Mouse (Mus musculus) midbrain, embryonic 11.5 days (tissue): Measurements from ENCODE around the gene Itga7. TPM values are rescaled to one million over a fixed set of nuclear protein-coding genes. Genes with fewer than 3 reads are reported as not detected.

Source experiments
- ATAC-seq: fragments of 200-750 bp; cut with Nextera tagmentation; 2 replicates; pipeline ENCODE4 v1.8.0; 2017; ENCODE audit warnings: moderate TSS enrichment, moderate library complexity; ENCODE audit not compliant: low FRiP score
- DNase-seq: peaks from one replicate; pipeline ENCODE4 v3.0.0; 2015; ENCODE audit warnings: low spot score; ENCODE audit errors: missing footprints
- H3K27ac ChIP-seq: fragments of 300-500 bp; sonication (generic); 2 replicates; pipeline ENCODE4 v1.5.1; 2014; ENCODE audit warnings: low read depth, low read length
- H3K27me3 ChIP-seq: fragments of 300-500 bp; sonication (generic); 2 replicates; pipeline ENCODE4 v1.6.1; 2014; ENCODE audit warnings: mild to moderate bottlenecking, low read length, moderate library complexity, mixed read lengths; ENCODE audit not compliant: control insufficient read depth, insufficient read depth
- H3K36me3 ChIP-seq: fragments of 300-500 bp; sonication (generic); 2 replicates; pipeline ENCODE4 v1.6.1; 2014; ENCODE audit warnings: mild to moderate bottlenecking, low read length, moderate library complexity, mixed read lengths; ENCODE audit not compliant: control insufficient read depth, insufficient read depth
- H3K4me1 ChIP-seq: fragments of 300-500 bp; sonication (generic); 2 replicates; pipeline ENCODE4 v1.6.1; 2014; ENCODE audit warnings: low read length; ENCODE audit not compliant: control insufficient read depth, insufficient read depth
- H3K4me2 ChIP-seq: fragments of 300-500 bp; sonication (generic); 2 replicates; pipeline ENCODE4 v1.6.1; 2014; ENCODE audit warnings: mild to moderate bottlenecking, moderate library complexity
- H3K4me3 ChIP-seq: fragments of 300-500 bp; sonication (generic); 2 replicates; pipeline ENCODE4 v1.5.1; 2014; ENCODE audit warnings: low read depth, low read length
- H3K9ac ChIP-seq: fragments of 300-500 bp; sonication (generic); 2 replicates; pipeline ENCODE4 v1.6.1; 2014; ENCODE audit warnings: low read length
- H3K9me3 ChIP-seq: fragments of 300-500 bp; sonication (generic); 2 replicates; pipeline ENCODE4 v1.6.1; 2016; ENCODE audit warnings: low read length; ENCODE audit not compliant: control insufficient read depth
- WGBS: fragments of 180-500 bp; shearing (Covaris S2); extraction: QIAGEN DNeasy Blood & Tissue Kit; methylation state at CpG from one replicate; pipeline ENCODE4 v1.1.7; 2014; 5-methylcytosine and 5-hydroxymethylcytosine counted together
- polyA plus RNA-seq: library from polyadenylated mRNA; unstranded; fragments of >200 nt; fragmentation: Nextera tagmentation; extraction: Ambion mirVana; gene quantifications from 2 replicates; pipeline ENCODE4 v1.2.1, GENCODE M21; 2014

Itga7 gene
- polyA plus RNA-seq, 1 experiment from 2014 or later, result 1.7 TPM

DNA sequence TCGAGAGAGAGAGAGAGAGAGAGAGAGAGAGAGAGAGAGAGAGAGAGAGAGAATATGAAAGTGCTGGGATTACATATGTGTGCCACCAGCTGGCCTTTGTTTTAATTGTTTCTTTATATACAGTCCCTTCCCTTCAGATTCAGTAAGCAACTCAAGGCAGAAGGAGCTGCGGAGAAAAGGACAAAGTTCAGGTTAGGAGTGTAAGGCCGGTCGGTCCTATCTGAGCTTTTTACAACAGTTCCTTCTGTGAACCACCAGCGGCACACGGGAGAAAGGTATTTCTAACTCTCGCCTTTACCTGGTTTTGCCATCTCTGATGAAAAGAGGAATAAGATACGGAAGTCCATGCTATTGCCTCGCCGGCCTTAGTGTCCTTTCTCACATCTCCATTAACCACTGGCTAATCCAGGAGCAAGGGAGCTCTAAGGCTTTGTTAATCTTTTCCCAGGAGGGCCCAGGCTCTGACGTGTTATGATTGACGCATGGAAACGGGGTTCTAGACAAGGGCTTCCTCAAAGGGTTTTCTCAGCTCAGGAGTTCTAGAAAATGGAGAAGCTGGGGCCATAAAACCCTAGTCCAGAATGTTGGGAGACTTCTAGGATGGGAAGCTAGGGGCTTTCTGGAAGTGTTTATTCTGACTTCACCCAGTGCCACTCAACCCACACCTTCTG lies 24.7 kb upstream of the Itga7 start:
- ATAC-seq (peak; percentile 0; the same call in 1 of the 2 replicates), DNase-seq (peak; percentile 94)
- WGBS, result 56% methylated on average over 13 of the region's 13 CpGs
- H3K36me3 ChIP-seq, result no peaks in the 10 kb centered on the region
- H3K27ac ChIP-seq, result no peak overlapping the region
- H3K4me2 ChIP-seq, result peak overlapping the region; percentile 78
- peak overlapping the region; percentile 85 for H3K9ac ChIP-seq
- H3K27me3 ChIP-seq, result 0 out of 2 replicates have a peak, but pooled peaks cover 5% of the 10 kb centered on the region
- H3K4me1 ChIP-seq, result peaks cover 6% of the 10 kb centered on the region
- peak overlapping the region; percentile 75 for H3K4me3 ChIP-seq
- H3K9me3 ChIP-seq, result no peaks in the 10 kb centered on the region

DNA sequence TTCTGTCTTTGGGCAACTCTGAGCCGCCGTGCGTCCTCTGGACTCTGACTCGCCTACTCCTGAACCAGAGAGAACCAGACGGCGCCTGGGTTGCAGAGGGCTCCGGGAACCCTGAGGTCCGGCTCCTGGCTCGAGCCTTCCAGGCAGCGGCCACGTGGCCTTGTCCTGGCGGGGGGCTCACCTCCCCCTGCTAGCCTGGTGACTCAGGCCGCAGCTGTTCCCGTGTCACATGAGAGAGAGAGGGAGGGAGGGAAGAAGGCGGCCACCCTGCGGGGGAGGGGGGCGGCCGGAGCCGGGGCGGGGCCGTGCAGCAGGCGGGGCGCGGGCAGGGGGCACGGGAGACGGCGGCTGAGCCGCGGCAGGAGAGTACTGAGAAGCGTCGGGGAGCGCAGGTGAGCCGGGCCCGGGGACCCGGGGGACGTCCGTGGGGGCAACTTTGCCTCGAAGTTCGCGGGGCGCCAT lies 24.0 kb upstream of the Itga7 start:
- Histone ChIP-seq H3K9ac (peak overlapping the region; percentile 85), H3K4me3 (peak overlapping the region; percentile 75), H3K4me2 (peak overlapping the region; percentile 78), H3K36me3 (no peaks in the 10 kb centered on the region), H3K9me3 (no peaks in the 10 kb centered on the region), H3K4me1 (peaks cover 6% of the 10 kb centered on the region), H3K27ac (no peak overlapping the region), H3K27me3 (0 out of 2 replicates have a peak, but pooled peaks cover 5% of the 10 kb centered on the region)
- peak; percentile 97 for DNase-seq
- peak; percentile 86 for ATAC-seq
- WGBS, result 0% methylated on average over 34 of the region's 41 CpGs

DNA sequence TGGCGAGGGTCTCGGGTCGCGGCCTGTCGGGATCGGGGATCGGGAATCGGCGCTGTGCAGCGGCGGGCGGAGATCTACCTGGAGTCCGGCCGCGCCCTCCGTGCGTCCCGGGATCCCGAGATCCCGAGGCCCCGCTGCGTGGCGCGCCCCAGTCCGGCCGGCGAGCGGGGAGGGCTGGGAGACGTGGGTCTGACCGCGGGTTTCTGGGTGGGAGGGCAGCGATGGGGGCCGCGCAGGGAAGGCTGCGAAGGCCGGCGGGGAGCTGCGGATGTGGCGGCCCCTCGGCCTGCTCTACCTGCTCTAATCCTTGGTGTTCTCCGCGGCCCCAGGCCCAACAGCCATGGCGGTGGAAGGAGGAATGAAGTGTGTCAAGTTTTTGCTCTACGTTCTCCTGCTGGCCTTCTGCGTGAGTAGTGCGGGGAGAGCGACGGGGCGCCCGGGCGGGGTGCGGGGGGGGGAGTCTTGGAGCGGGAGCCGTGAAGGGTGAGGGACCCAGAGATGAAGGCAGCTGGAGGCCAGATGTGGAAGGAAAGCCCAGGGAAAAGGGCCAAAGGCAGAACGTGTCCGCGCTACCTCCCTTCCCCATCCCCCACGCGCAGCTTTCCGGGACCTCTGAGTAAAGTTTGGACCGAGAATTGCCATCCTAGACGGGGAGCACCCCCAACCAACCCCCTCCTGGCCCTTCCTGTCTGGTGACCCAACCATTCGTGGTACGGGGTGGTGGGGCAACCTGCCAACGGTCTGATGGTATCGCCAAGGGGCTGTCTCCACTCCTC lies 23.4 kb upstream of the Itga7 start:
- DNase-seq (peak; percentile 92), ATAC-seq (peak; percentile 52)
- WGBS, result 4% methylated on average over 58 of the region's 66 CpGs
- Histone ChIP-seq H3K27me3 (0 out of 2 replicates have a peak, but pooled peaks cover 5% of the 10 kb centered on the region), H3K36me3 (no peaks in the 10 kb centered on the region), H3K4me2 (peak overlapping the region; percentile 78), H3K4me1 (peaks cover 6% of the 10 kb centered on the region), H3K9me3 (no peaks in the 10 kb centered on the region), H3K27ac (no peak overlapping the region), H3K9ac (peak overlapping the region; percentile 85), H3K4me3 (peak overlapping the region; percentile 75)

DNA sequence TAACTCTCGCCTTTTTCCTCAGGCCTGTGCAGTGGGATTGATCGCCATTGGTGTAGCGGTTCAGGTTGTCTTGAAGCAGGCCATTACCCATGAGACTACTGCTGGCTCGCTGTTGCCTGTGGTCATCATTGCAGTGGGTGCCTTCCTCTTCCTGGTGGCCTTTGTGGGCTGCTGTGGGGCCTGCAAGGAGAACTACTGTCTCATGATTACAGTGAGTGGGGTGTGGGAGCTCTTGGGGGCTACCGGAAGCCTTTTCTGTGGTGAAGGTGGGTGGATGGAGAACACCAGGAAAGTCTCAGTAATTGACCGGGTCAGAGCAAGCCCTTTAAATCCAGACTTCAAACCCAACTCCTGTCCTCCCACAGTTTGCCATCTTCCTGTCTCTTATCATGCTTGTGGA lies 22.2 kb upstream of the Itga7 start:
- ATAC-seq (no peak), DNase-seq (no peak)
- 92% methylated on average over 6 of the region's 6 CpGs for WGBS
- Histone ChIP-seq H3K9me3 (no peaks in the 10 kb centered on the region), H3K9ac (no peak overlapping the region), H3K36me3 (no peaks in the 10 kb centered on the region), H3K27ac (no peak overlapping the region), H3K4me2 (no peak overlapping the region), H3K4me3 (no peak overlapping the region), H3K4me1 (peaks cover 6% of the 10 kb centered on the region), H3K27me3 (0 out of 2 replicates have a peak, but pooled peaks cover 5% of the 10 kb centered on the region)

DNA sequence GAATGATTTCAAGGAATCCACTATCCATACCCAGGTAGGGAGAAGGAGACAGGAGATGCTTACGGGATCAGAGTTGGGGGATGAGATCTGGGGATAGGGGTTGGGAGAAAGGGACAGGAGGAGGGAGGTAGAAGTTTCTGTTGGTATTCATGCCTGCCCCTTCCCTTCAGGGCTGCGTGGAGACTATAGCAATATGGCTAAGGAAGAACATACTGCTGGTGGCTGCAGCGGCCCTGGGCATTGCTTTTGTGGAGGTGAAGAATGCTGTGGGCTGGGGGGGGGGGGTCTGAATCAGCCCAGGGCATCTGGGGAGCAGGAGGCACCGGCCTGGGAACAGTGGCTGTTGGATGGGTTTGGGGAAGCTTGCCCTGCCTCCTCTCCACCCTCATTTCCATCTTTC lies 21.4 kb upstream of the Itga7 start:
- H3K4me3 ChIP-seq, result no peak overlapping the region
- 88% methylated on average over 4 of the region's 4 CpGs for WGBS
- H3K9me3 ChIP-seq, result no peaks in the 10 kb centered on the region
- 0 out of 2 replicates have a peak, but pooled peaks cover 5% of the 10 kb centered on the region for H3K27me3 ChIP-seq
- no peak overlapping the region for H3K4me2 ChIP-seq
- no peak for ATAC-seq
- peaks cover 6% of the 10 kb centered on the region for H3K4me1 ChIP-seq
- no peak overlapping the region for H3K27ac ChIP-seq
- H3K36me3 ChIP-seq, result no peaks in the 10 kb centered on the region
- no peak for DNase-seq
- no peak overlapping the region for H3K9ac ChIP-seq

DNA sequence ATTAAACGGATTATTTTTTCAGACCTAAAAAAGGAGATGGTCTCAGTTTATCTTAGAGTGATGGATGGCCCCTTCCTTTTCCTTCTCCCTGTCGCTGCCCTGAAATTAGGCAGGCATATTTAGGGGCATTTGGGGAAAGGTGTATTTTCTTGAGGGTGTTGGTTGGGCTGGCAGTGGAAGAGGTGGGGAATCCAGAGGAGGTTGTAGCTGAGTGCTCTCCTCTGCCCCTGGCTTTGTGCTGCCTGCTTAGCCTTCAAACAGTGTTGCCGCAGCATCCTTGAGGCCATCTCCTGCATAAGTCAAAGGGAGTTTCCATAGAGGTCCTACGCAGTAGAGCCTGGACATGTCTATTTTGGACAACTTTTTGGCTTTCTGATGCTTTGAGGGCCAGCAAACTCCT lies 20.8 kb upstream of the Itga7 start:
- Histone ChIP-seq H3K4me3 (no peak overlapping the region), H3K4me2 (no peak overlapping the region), H3K27ac (no peak overlapping the region), H3K9ac (no peak overlapping the region), H3K4me1 (peaks cover 6% of the 10 kb centered on the region), H3K36me3 (no peaks in the 10 kb centered on the region), H3K27me3 (0 out of 2 replicates have a peak, but pooled peaks cover 5% of the 10 kb centered on the region), H3K9me3 (no peaks in the 10 kb centered on the region)
- 85% methylated on average over 4 of the region's 4 CpGs for WGBS
- ATAC-seq (no peak), DNase-seq (no peak)

DNA sequence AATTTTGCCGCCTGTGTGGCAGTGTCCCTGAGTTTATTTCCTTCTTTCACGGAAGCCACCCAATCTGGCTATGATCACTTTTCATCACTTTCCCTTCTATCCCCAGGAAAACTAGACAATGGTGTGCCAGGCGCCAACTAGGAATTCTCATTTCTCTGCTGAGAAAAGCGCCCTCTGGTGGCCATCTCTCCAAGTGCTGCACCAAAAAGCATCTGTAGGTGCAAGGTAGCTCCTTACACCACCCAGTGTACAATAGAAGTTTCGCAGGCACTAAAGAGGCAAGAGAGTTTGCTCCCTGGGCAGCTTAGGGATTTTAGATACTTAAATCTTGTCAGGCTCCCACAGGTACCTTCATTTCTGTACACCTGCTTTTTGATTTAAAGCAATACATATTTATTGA lies 20.4 kb upstream of the Itga7 start:
- 9% methylated on average over 5 of the region's 5 CpGs for WGBS
- H3K4me3 ChIP-seq, result no peak overlapping the region

DNA sequence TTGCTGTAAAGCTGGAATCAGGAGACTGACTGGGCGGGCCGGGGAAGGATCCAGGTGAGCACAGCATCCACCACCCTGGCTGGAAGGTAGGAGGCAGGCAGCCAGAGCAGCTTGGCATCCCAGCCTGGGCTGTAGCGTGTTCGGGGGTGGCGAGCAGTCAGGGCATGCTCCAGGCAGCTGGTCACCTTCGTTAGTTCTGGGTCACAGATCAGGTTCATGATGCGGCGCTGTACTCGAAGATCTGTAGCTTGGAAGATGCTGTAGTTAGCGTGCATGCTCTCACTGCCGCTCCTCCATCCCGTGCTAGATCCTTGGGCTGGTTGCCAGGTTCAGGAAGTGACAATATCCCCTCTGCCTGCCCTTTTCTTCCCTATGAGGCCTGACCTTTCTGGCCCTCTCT lies 19.9 kb upstream of the Itga7 start:
- no peak overlapping the region for H3K27ac ChIP-seq
- H3K9me3 ChIP-seq, result no peaks in the 10 kb centered on the region
- no peaks in the 10 kb centered on the region for H3K36me3 ChIP-seq
- H3K27me3 ChIP-seq, result 0 out of 2 replicates have a peak, but pooled peaks cover 2% of the 10 kb centered on the region
- no peak overlapping the region for H3K4me3 ChIP-seq
- no peak for ATAC-seq
- H3K9ac ChIP-seq, result no peak overlapping the region
- H3K4me2 ChIP-seq, result no peak overlapping the region
- peaks cover 6% of the 10 kb centered on the region for H3K4me1 ChIP-seq
- 82% methylated on average over 12 of the region's 12 CpGs for WGBS
- no peak for DNase-seq

More for the DNA sequence above, 20.4 kb upstream of the Itga7 start:
- 0 out of 2 replicates have a peak, but pooled peaks cover 2% of the 10 kb centered on the region for H3K27me3 ChIP-seq
- no peak overlapping the region for H3K9ac ChIP-seq
- peak; percentile 100 for DNase-seq
- no peaks in the 10 kb centered on the region for H3K36me3 ChIP-seq
- H3K4me1 ChIP-seq, result peaks cover 6% of the 10 kb centered on the region
- no peaks in the 10 kb centered on the region for H3K9me3 ChIP-seq
- ATAC-seq, result peak; percentile 28
- H3K4me2 ChIP-seq, result no peak overlapping the region
- H3K27ac ChIP-seq, result no peak overlapping the region

DNA sequence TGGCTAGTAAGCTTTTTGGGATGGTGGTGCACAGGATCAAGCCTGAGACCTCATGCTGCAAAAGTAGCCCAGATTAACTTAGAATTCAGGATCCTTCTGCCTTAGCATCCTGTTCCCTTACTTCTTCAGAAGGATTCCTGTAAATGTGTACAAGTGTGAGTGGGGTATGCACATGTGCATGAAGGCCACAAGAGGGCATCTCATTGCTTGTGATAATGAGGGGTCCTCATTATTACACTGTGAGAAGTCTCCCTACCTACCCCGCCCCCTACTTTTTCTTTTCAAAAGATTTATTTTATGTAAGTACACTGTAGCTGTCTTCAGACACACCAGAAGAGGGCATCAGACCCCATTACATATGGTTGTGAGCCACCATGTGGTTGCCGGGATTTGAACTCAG lies 18.1 kb upstream of the Itga7 start:
- H3K27ac ChIP-seq, result no peak overlapping the region
- DNase-seq, result no peak
- no peak overlapping the region for H3K4me2 ChIP-seq
- H3K4me1 ChIP-seq, result peaks cover 5% of the 10 kb centered on the region
- no peaks in the 10 kb centered on the region for H3K27me3 ChIP-seq
- no peaks in the 10 kb centered on the region for H3K36me3 ChIP-seq
- H3K4me3 ChIP-seq, result no peak overlapping the region
- H3K9me3 ChIP-seq, result no peaks in the 10 kb centered on the region
- 98% methylated on average over 2 of the region's 2 CpGs for WGBS
- no peak overlapping the region for H3K9ac ChIP-seq
- no peak for ATAC-seq
